Mouse (Mus musculus) ES-E14 (cell line): ENCODE measurements around the gene Tmem126b. TPM values are rescaled to one million over a fixed set of nuclear protein-coding genes. Genes with fewer than 3 reads are reported as not detected.

Experiments
- DNase-seq: peaks from one replicate; pipeline ENCODE4 v3.0.0-alpha.2; 2013; ENCODE audit warnings: low read depth, low spot score
- H3K27ac ChIP-seq: 2 replicates; pipeline ENCODE4 v1.5.1; 2012; ENCODE audit warnings: low read depth, mild to moderate bottlenecking, low read length, moderate library complexity, mixed read lengths; ENCODE audit not compliant: poor library complexity, insufficient read depth, severe bottlenecking
- H3K36me3 ChIP-seq: 2 replicates; pipeline ENCODE4 v1.6.1; 2012; ENCODE audit warnings: mild to moderate bottlenecking, low read length, moderate library complexity, mixed read lengths; ENCODE audit not compliant: control insufficient read depth, poor library complexity, insufficient read depth, severe bottlenecking
- H3K4me1 ChIP-seq, 2 experiments: fragments of 150-350 bp in 1 of 2; sonication (generic) in 1 of 2; 2 replicates each; pipeline ENCODE4 v1.6.1; 2012; ENCODE audit warnings: low read length in 2 of 2, mild to moderate bottlenecking in 1 of 2, mixed read lengths in 1 of 2; ENCODE audit not compliant: control insufficient read depth in 2 of 2, insufficient read depth in 2 of 2, poor library complexity in 1 of 2
- H3K4me3 ChIP-seq, 2 experiments: fragments of 150-350 bp in 1 of 2; sonication (generic) in 1 of 2; 2 replicates each; pipeline ENCODE4 v1.5.1; 2012; ENCODE audit warnings: low read length in 2 of 2, low read depth in 1 of 2, mild to moderate bottlenecking in 1 of 2, mixed read lengths in 1 of 2; ENCODE audit not compliant: insufficient read depth in 1 of 2, poor library complexity in 1 of 2, severe bottlenecking in 1 of 2
- H3K9ac ChIP-seq: 2 replicates; pipeline ENCODE4 v1.6.1; 2012; ENCODE audit warnings: low read depth, mild to moderate bottlenecking, low read length, mixed read lengths; ENCODE audit not compliant: poor library complexity, insufficient read depth, severe bottlenecking
- H3K9me3 ChIP-seq: fragments of 150-350 bp; sonication (generic); 2 replicates; pipeline ENCODE4 v1.6.1; 2012; ENCODE audit warnings: low read depth, mild to moderate bottlenecking, low read length; ENCODE audit not compliant: control insufficient read depth, insufficient read depth
- CHD2 ChIP-seq: IDR thresholded peaks from 2 replicates; pipeline ENCODE4 v1.6.1; 2014; ENCODE audit warnings: mild to moderate bottlenecking, low read depth, low read length, inconsistent platforms
- HCFC1 ChIP-seq: IDR thresholded peaks from 2 replicates; pipeline ENCODE4 v1.6.1; 2012; ENCODE audit warnings: low read length, inconsistent platforms, borderline replicate concordance; ENCODE audit not compliant: insufficient read depth
- MAFK ChIP-seq: IDR thresholded peaks from 2 replicates; pipeline ENCODE4 v1.6.1; 2014; ENCODE audit warnings: mild to moderate bottlenecking, low read depth, low read length, inconsistent platforms; ENCODE audit not compliant: insufficient read depth
- ZC3H11A ChIP-seq: IDR thresholded peaks from 2 replicates; pipeline ENCODE4 v1.6.1; 2012; ENCODE audit warnings: low read depth, mild to moderate bottlenecking, inconsistent platforms, low read length, borderline replicate concordance
- ZNF384 ChIP-seq: IDR thresholded peaks from 2 replicates; pipeline ENCODE4 v1.6.1; 2012; ENCODE audit warnings: low read depth, low read length, inconsistent platforms
- in situ Hi-C, 2 experiments: fragments of 600-800 bp; cut with MboI; formaldehyde crosslinking; loops; one replicate each; pipeline ENCODE4 v1.15.1; 2025; ENCODE audit warnings: low sequenced_read_pairs in 2 of 2, inconsistent platforms in 1 of 2; ENCODE audit not compliant: unreplicated experiment in 2 of 2
- total RNA-seq: library from RNA; depleted of rRNA; stranded (reverse); fragments of 300-350 nt; gene quantifications from 2 replicates; pipeline ENCODE4 v1.2.3, GENCODE M21; 2012

The Tmem126b gene
- total RNA-seq, 1 experiment: 12.8 TPM

GRCm38 (mm10) chr7:90476313-90477245 is 778 bp upstream of the Tmem126b start, which contains the start of gene Dlg2:
Gene Dlg2 (plus strand): TSS chr7:90476672.
- H3K9me3 ChIP-seq: no peaks in the 10 kb centered on the region
- no peaks in the 10 kb centered on the region for H3K36me3 ChIP-seq
- no peak within 1 kb of the TSS for H3K27ac ChIP-seq
- in situ Hi-C loops: loop anchor here in 1 of 2 experiments (25.0 kb wide), 1 partner anchor 961 kb away; no protein-coding TSS in a partner anchor
- peak within 1 kb of the TSS; percentile 79 for H3K9ac ChIP-seq
- TF ChIP-seq CHD2: no peak
- no peak for TF ChIP-seq HCFC1
- TF ChIP-seq MAFK: no peak
- no peak for TF ChIP-seq ZC3H11A
- no peak for TF ChIP-seq ZNF384
- DNase-seq: no peak
- H3K4me1 ChIP-seq: peaks cover 2 to 4% of the 10 kb centered on the region in 2 experiments; a peak in 1 of 4 replicates
- peak within 1 kb of the TSS; percentile 77 to 78 for H3K4me3 ChIP-seq

GRCm38 (mm10) chr7:90473511-90473910 is 2.3 kb downstream of the Tmem126b start:
- Histone ChIP-seq H3K36me3 (no peaks in the 10 kb centered on the region; the same call in 1 of the 2 replicates), H3K9ac (no peak overlapping the region), H3K4me1 (peaks cover 2 to 4% of the 10 kb centered on the region in 2 experiments; a peak in 1 of 4 replicates), H3K27ac (peak overlapping the region; percentile 18; the same call in 1 of the 2 replicates), H3K4me3 (no peak overlapping the region), H3K9me3 (no peaks in the 10 kb centered on the region)
- no peak for TF ChIP-seq HCFC1
- no peak for DNase-seq
- in situ Hi-C loops: no loop called here

GRCm38 (mm10) chr7:90461441-90461840 is 14.4 kb downstream of the Tmem126b start:
- no peak for TF ChIP-seq ZC3H11A
- H3K9ac ChIP-seq: no peak overlapping the region
- H3K36me3 ChIP-seq: no peaks in the 10 kb centered on the region
- 0 out of 4 replicates have a peak overlapping the region, but pooled peaks of 1 of the 2 experiments have one; percentile 14 for H3K4me3 ChIP-seq
- peaks cover 0 to 2% of the 10 kb centered on the region in 2 experiments; a peak in 1 of 4 replicates for H3K4me1 ChIP-seq
- in situ Hi-C loops: no loop called here
- no peaks in the 10 kb centered on the region for H3K9me3 ChIP-seq
- no peak for DNase-seq
- no peak overlapping the region for H3K27ac ChIP-seq

GRCm38 (mm10) chr7:90460930-90461329 is 14.9 kb downstream of the Tmem126b start:
- no peak for TF ChIP-seq MAFK
- no peak for TF ChIP-seq ZC3H11A
- TF ChIP-seq ZNF384: no peak
- TF ChIP-seq CHD2: no peak
- TF ChIP-seq HCFC1: no peak
- Histone ChIP-seq H3K36me3 (no peaks in the 10 kb centered on the region), H3K4me1 (peaks cover 0 to 2% of the 10 kb centered on the region in 2 experiments; a peak in 1 of 4 replicates), H3K4me3 (peak overlapping the region in 1 of 2 experiments; percentile 14; a peak in 1 of 4 replicates), H3K9ac (no peak overlapping the region), H3K27ac (no peak overlapping the region), H3K9me3 (no peaks in the 10 kb centered on the region)
- in situ Hi-C loops: no loop called here
- no peak for DNase-seq

- in situ Hi-C loops: no loop called here
- no peak overlapping the region for H3K4me3 ChIP-seq
- TF ChIP-seq HCFC1: no peak
- TF ChIP-seq ZC3H11A: no peak
- TF ChIP-seq CHD2: no peak
- no peak for TF ChIP-seq MAFK
- TF ChIP-seq ZNF384: no peak
- peaks cover 0 to 2% of the 10 kb centered on the region in 2 experiments; a peak in 1 of 4 replicates for H3K4me1 ChIP-seq
- no peak overlapping the region for H3K9ac ChIP-seq
- H3K27ac ChIP-seq: no peak overlapping the region
- no peaks in the 10 kb centered on the region for H3K9me3 ChIP-seq
- peak; percentile 51 for DNase-seq
- H3K36me3 ChIP-seq: no peaks in the 10 kb centered on the region
Observed at GRCm38 (mm10) chr7:90460330-90460729, 15.5 kb downstream of the Tmem126b start.
